Mouse (Mus musculus) 3T3-L1 (cell line): ENCODE data around the gene Crocc.

Source experiments
- DNase-seq: peaks from one replicate; pipeline ENCODE4 v3.0.0-alpha.2; 2015; ENCODE audit warnings: low read depth, low spot score

The Crocc gene

DNA sequence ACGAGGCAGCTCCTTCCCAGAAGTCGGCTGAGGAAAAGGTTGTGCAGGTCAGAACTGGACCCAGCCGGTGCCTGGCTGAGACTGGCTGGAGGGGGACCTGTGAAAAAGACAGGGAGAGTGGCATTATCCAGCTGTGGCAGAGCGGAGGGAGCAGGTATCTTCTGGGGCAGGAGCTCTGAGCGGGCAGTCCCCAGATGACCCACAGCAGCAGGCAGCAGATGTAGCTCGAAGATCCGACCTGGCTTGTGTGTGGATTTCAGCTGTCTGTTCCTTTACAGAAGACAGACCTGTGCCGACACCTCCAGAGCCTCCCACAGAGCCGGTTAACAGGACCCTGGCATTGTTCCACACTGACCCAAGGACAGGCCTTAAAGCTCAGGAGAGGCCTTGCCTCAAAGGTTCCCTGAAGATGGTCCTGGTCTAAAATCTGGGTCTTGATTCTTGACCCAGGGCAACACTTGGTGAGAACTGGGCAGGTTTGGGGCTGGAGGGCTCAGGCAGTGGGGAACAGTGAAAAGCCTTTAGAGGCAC lies 7.2 kb upstream of the Crocc start:
- no peak for DNase-seq

DNA sequence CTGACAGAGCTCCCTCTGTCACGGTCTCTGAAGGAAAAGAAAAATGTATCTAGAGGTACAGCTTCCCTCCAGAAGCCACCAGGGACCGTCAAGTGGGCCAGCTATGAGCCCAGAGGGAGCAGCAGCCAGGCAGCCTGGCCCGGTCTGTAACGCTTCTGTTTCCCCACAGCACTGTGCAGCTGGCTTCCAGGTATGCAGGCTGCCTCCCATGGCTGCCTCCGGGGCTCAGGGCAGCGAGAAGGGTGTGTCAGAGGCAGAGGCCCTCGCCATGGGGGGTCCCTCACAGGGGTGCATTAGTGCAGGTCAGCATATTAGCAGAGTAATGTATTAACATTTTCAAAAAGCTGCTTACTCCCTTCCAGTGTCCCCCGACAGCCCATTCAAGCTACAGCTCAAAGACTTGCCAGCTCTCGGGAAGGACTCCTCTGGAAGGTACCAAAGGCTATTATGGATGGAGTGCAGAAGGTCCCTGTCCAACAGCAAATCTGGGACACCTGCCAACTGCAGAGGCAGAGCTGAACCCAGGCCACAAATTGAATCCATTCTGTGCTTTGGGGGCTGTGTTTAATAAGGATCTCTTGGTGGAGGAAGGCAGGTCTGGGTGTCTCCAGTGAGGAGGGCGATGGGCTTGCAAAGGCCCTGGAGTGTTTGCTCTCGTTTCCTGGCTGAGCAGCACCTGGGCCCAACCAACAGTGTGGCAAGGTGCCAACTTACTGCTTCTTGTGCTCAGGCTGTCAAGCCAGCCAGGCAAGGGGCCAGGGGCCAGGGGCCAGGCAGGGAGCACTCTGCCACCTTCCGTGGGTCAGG lies 6.6 kb upstream of the Crocc start:
- no peak for DNase-seq

DNA sequence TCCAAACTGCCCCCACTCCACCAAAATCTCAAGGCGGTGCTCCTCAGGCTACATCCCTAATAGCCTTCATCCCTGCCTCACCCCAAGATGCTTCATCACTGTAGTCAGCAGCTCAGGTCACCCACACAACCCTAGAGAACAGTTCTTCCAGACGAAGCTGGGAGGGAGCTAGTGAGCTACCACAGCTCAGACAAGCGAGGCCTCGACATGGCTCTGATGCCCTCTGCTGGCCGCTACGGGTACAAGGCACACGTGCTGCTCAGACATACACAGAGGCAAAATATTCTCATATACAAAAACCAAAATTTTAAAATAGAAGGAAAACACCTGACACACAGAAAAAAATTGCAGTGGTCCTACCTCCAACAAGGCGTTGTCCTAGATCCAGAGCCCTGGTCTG lies 4.8 kb upstream of the Crocc start:
- DNase-seq: peak; percentile 93

DNA sequence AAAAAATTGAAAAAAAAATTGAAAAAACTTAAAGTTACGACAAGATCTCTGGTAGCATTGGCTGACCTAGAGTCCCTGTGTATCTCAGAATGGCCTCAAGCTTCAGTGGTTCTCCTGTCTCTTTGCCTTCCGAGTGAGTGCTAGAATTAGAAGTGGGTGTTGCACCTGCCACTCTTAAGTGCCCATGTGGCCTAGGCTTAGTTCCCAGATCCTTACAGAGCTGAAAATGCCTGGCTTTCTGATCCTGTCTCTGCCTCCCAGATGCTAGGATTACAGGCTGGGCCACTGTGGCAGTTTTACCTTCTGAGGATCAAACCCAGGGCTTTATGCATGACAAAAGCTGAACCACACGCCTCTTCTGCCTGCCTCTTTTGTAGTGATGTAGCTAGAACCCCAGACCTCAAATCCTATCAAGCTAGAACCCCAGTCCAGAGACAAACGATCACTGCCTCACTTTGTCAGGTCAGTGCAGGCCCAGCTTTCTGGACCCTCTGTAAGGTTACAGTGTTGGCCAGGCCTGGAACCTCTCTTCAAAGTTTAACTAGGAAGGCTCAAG lies 3.8 kb upstream of the Crocc start:
- DNase-seq: no peak

DNA sequence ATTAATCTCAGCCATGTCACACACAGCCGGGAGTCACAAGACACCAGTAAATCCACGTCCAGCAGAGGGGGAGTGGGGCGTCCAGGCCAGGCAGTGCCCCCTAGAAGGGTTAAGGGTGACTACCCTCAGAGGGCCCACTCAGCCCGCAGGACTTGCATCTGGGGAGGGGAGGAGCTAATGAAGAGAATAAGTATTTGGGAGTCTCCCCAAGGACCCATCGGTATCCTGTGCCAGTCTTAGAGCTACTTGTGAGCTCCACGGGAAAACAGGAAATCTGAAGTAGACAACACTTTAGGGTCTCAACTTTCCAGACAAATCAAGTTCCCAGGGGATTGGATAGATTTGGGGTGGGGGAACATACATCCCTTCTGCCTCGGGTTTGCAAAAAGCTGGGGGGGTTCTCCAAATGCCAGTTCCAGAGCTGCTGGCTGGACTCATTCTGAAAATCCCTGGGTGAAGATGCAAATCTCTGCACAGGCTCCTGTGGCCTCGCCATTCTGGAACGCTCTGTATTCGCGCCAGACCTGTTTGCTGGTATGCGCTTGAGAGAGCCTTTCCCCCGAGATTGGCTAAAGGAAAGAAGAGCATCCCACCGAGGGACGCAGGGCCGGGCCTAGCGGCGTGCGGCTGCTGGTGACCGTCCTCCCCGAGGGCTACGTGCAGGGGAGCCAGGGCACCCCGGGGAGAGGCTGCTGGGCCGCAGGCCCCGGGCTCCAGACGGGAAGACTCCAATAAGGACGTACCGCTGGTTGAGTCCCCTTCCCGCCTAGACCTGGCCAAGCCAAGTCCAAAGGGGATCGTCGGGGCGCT lies 529 bp downstream of the Crocc start:
- DNase-seq: peak; percentile 69

DNA sequence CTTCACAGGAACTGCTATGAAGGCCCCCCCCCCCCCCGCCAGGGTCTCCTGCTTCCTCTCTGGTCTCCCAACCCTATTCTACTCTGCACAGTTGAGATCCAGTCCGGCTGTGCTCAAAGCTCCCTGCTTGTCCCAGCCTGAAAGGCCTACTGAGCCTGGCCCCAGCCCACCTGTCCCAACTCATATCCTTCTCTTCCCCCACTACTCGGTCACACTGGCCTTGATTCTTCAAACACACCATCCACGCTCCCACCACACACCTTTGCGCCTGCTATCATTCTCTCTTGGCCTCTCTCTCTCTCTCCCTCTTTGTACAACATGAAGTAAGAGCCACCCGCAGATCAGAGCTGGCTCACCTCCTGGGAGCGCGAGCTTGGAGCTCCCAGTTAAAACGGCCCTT lies 1.5 kb downstream of the Crocc start:
- DNase-seq: no peak

DNA sequence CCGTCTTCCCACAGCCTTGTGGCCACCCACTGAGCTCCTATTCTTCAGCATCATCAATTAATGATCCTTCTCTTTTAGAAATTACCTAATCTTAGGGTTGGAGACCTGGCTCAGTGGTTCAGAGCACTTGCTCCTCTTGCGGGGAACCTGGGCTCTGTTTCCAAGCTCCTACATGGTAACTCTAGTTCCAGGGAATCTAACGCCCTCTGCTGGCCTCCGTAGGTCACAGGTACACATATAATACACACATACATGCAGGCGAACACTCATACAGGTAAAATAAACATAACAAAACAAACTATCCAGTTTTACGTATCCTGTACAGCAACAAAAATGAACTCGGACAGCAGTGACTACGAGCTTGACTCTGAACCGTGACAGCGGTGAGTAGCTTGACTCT lies 3.4 kb downstream of the Crocc start:
- no peak for DNase-seq

DNA sequence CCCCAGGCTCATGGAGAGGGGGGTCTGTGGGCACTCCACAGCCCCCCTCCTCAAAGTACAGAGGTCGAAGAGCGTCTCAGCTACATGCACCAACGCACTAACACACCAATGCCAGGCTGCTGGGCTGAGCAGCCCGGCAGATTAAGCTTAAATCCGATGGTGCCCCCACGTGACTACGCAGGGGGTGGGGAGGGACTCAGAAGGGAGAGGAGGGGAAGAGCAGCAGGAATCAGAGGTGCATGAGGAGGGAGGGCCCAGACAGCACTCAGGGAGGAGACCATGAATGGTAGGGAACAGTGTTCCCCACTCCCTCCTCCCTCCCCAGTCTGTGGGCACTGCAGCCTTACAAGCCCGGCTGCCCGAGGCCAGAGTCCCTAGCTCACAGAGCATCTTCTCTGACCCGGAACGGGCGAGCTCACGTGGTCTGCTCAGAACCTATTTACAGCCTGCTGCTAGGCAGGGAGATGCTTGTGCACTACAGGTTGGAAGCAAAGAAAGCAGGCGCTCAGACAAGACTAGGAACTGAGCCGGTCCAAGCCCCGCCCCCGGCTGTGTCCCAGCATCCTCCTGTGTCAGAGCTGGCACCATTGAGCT lies 6.7 kb downstream of the Crocc start:
- no peak for DNase-seq

DNA sequence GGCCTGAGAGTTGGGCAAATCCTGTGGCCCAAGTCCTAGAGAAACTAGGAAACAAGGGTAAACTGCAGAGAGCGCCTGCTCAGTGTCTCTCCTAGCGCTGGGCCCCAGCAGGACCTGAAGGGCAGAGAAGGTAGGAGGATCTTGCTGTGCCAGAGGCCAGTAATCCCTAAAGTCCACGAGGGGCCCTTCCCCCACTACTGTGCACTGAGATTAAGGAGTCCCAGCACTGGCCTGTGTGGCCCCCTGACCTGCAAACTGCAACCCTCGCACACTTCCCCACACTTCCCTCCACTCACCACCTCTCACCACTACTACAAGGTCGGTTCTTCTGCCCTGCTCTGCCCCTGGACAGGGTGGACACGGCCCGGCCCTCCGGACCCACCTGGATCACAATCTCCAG lies 7.2 kb downstream of the Crocc start:
- no peak for DNase-seq

DNA sequence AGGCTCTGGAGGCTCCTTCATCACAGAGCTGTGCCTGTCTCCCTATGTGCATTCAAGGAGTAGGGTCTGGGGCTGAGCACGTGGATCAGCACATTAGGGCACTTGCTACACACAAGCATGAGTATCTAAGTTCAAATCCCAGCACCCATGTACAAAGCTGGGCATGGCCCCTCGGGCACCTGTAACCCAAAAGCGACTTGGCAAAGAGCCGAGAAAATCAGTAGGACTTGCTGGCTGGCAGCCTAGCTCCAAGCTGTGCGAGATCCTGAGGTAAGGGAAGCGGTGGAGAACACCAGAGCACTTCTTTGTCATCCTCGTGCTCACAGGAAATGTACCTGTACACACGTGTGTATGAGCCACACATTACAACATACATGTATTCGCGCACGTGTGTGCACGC lies 7.9 kb downstream of the Crocc start:
- no peak for DNase-seq

DNA sequence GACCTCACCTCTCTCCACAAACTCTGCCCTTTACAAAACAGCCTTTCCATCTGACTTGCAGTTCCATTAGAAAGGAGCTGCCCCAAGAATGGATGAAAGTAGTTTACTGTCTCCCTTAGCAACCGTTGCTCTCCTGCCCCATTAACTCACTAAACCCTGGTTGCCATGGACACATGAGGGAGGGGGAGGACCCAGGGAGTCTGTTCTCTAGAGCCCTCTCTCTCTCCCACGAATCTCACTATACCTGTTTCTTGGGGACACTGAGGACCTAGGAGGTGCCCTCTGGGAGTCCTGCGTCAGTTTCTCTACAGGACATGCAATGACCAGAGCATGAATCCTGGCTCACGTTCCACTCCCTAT lies 10.9 kb downstream of the Crocc start:
- DNase-seq: no peak

DNA sequence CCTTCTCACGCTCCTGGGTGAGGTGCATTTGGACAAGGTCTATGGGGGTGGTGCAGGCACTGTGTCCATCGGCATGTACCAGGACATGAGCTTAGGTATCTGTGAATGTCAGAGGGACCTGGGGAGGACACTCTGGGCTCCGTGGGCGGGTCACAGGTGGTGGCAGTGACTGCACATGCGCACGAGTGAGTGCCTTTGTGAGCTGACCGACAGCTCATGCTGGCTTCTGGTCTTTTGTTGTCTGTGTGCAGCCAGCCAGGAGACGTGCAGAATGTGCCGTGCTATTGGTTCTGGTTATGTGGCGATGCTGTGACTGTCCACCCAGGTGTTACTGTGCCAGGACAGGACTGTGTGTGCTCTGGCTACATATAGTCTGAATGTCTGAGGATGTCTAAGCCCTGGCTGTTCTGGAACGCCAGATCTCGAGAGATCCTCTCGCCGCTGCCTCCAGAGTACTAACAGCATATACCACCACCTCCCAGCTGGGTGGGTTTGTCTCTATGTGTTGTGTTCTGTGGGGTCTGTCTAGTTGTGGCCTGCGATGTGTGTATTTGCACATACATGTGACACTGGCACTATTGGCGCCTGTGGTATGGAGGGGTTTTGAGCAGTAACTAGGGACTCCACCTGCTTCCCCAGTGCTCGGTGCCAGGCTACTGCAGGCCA lies 11.4 kb downstream of the Crocc start:
- no peak for DNase-seq

DNA sequence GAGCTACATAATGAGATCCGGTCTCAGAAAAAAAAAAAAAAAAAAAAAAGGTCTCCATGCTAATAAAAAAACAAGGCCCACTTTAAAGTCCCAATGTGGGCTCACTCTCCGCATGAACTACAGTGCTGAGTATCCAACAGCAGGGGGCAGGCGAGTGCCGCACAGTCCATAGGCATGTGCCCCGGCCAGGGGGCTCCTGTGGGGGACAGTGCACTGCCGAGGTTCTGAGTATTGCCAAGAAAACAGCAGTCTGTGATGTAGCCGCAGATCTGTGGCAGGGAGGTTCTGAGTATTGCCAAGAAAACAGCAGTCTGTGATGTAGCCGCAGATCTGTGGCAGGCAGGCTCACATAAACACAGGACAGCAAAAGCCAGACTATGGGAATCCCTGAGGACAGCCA lies 15.5 kb downstream of the Crocc start:
- DNase-seq: peak; percentile 43

DNA sequence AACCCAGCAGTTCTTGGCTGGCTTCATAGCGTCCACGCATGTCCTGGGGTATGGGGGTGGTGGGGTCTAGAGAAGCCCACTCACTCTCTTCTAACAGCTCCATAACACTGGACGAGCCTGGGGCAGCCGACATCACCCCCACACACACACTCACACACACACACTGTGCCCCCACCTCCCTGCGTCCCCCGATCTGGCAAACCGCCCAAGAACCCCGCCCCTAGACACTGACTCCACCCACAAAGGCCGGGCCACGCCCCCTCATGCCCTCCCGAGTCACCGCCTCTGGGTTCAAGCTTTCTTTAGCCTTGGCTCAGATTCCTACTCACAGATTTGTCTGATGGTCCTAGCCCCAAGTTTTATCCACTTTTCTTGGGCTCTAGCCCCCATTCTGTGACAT lies 19.2 kb downstream of the Crocc start:
- no peak for DNase-seq

DNA sequence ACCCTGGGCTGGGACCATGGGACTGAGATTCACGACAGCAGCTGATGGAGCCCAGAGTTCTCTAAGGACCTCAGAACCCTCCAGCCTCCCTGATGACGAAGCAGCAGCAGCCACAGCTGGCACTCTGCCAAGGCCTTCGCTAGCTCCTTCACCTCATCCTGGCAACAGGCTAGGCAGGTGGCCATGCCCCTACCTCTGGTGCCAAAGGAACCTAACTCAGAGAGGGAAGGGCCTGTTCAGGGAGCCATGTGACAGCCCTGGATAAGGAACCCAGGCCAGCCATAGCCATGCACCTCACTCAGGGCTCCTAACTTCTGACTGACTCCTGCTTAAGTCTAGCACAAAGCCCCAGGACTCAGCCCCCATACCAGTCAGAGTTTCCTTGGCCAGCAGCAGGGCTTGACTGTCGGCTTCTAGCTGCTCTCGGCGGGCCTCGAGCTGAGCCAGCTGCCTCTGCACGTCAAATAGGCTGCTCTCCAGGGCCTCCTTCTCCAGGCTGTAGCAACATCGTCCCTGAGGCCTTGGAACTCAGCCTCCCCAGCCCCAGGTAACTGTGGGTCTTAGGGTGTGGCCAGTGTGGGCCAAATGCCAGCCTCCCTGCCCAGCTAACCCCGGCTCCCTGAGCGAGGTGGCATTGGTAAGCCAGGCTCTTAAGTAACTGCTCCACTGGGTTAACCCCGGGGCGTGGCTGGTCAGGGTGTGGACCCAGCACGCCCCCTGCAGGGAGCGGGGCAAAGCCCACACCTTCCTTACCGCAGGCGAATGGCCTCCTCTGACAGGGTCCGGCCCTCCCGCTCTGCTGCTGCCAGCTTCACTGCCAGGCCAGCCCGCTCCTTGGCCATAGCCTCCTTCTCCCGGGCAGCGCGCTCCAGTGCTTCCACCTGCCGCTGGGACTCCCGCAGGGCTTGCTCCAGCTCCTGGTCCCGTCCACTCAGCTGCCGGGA lies 26.5 kb downstream of the Crocc start:
- DNase-seq: no peak

DNA sequence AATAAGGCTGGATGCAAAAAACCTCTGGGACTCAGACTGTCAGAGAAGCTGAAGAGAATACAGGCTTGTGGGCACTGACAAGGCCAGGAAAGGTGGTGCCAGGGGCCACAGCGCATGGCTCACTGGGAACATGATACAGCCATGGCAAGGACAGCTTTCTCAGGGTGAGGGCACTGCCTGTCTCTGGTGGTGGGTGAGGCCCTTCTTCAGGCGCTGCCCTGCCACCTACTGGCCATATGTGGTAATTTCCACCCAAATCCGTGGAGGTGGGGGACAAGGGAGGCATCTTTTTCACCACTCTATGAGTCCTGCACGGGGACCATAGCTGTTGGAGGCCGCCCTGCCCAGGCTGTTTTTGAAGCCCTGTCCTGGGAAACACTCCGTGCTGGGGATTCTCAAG lies 28.6 kb downstream of the Crocc start:
- DNase-seq: peak; percentile 81

DNA sequence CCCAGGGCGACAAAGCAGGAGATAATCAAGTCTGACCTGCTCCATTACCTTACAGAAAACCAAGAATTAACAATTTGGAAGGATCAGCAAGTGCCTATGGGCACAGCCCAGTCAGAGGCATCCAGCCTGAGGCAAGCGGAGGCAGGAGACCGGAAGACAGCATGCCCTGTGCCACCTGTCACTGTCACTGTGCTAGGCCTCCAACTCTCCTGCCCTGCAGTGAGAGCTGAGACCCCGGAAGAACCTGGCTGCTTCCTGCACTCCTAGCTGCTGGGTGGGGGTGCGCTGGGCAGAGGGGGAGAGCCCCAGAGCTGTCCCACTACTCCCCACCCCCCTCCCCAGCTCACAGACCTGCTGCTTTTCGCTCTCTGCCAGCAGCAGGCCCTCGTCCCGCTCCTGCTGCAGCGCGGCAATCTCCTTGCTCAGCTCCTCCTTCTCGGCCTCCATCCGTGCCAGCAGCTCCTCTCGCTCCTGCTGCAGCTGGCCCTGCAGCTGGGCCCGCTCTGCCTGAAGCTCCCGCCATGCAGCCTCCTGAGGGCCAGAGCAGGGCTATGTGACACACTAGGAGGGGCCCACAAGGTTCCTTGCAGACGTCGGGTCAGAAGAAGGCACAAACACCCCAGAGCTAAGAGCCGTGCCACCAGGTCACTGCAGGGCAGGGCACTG lies 29.7 kb downstream of the Crocc start:
- DNase-seq: no peak

DNA sequence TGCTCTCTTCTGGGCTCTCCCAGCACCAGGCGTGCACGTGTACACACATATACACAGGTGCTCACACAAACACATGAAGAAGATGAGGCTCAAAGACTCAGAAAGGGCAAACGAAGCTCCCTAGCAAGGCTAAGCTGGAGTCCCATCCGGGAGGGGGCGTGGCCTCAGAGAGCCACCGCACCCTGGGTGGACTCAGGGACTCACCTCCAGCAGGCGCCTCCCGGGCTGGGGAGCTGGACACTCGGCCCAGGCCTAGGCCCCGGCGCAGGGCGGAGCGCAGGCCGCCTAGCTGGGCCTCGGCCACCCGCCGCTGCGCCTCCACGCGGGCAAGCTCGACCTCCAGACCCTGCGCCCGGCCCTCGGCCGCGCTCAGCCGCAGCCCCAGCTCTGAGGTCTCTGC lies 35.4 kb downstream of the Crocc start:
- no peak for DNase-seq

DNA sequence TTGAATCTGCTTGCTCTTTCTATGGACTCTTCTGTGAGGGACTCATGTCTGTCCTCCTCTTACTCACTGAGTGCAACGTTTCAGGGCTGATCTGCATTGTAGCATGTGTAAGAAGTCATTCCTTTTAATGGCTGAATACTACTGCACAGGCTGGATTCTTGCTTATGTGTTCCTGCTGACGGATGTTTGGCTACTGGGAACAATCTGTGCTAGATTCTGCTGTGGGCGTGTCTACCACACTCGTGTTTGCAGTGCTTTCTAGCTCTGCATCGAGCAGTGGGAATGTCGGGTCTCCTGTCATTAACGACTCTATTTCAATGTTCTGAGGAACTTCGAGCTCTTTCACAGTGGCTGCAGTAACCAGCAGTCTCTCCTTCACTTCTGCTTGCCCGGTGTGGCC lies 36.3 kb downstream of the Crocc start:
- no peak for DNase-seq

DNA sequence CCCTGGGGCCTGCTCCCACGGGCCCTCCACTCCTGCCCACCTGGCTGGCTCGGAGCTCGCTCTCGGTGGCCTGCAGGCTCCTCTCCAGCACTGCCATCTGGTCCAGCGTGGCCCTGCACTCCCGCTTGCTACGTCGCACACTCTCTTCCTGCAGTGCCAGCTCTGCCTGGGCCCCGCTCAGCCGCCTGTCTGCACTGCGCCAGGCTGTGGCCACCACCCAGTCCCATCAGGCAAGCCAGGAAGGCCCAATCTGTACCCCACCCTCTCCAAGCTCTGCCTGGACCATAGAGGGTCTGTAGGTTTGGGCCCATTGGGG lies 38.8 kb downstream of the Crocc start:
- DNase-seq: no peak
